Mouse (Mus musculus): ENCODE measurements around the gene Rab3b.
A peak's percentile ranks its signal among the peaks of the same experiment; 100 is the strongest.

Rab3b gene

GRCm38 (mm10) chr4:108878963-108879822 lies at the start of gene Rab3b:
Rab3b (plus strand) TSS chr4:108879063.
- DNase-seq (ENCODE audit: low spot score) = no peak

DNA sequence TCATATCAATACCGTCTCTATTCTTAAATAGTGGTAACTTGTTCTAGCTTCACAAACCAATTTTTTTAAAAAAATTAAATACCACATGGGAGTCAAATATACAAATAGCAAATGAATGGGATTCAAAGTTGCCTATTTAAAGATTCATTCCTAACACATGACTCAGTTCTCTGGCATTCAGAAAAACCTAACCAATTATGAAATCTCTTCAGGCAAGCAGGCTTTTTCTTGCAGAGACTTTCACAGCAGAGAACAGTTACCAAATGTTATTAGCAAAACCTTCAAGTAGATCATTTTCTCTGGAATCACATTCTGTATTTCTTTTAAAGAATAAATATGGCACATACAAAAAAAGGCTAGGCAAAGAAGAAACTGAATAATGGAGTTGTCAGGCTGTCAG lies 48.2 kb upstream of the Rab3b start:
- no peak for DNase-seq (ENCODE audit: low spot score)

GRCm38 (mm10) chr4:108832916-108833827 lies 45.7 kb upstream of the Rab3b start, which contains the start of gene Btf3l4:
Btf3l4 (minus strand) TSS chr4:108833614.
- DNase-seq (ENCODE audit: low spot score) = peak; percentile 88

GRCm38 (mm10) chr4:108833828-108834114 lies 45.1 kb upstream of the Rab3b start:
- DNase-seq (ENCODE audit: low spot score) = no peak

DNA sequence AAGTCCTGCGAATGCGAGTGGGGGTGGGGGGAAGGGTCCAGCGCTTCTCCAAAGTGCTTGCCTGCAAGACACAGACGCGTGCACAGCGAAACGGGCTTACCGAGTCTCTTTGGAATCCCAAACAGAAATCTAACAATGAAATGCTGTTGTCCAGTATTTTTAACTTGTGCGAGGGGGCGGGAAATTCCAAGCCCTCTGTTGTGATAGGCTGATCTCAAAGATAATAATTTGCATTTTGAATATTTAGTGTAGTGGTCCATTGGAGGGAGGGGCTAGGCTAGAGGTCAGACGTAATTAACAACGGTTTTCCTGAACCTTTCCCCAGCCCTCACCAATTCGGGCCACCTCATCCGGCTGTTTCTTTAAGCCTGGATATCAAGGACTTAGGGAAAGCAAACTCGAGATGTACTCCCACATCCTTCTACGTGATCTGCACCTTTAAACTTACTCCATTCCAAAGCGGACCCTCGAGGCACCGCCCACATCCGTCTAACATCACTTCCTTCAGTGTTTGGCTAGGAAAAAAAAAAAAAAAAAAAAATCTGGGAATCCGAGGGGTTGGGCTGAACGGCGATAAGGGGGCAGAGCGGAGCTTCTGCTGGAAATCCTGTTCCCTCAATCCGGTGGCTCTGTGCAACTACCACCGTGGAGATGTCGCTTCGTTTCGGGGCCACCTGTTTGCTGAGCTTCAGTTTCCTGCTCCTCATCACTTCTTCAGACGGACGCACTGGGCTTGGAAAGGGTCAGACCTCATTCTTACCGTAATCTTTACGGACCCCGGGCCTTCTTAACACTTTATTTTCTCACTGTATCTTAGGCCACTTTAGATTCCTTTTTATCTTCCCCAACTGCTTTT lies 44.5 kb upstream of the Rab3b start, which contains the start of gene Txndc12:
Gene Txndc12 (plus strand): TSS at position 487 of the 856 bp plus-strand sequence.
- DNase-seq (ENCODE audit: low spot score) = peak; percentile 86

DNA sequence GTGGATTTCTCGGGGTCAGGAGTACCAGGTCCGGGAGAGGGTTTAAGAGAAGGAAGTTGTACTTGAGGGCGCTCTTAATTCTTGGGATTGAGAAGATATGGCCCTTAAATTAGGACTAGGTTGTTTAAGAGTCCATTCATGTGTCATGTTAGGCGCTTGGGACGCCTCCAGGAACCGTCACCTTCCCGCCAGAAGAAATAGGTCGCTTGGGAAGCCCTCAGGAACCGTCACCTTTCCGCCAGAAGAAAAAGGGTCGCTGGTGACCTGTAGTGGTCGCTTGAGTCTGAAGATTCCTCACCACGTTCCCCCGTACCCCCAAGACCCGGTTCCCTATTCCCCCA lies 43.9 kb upstream of the Rab3b start:
- DNase-seq (ENCODE audit: low spot score) = peak; percentile 6

GRCm38 (mm10) chr4:108835496-108835895 lies 43.4 kb upstream of the Rab3b start:
- DNase-seq (ENCODE audit: low spot score) = peak; percentile 9

- no peak for DNase-seq (ENCODE audit: low spot score)
Observed at GRCm38 (mm10) chr4:108838031-108838430, 40.8 kb upstream of the Rab3b start.

- no peak for DNase-seq (ENCODE audit: low spot score)
Observed at GRCm38 (mm10) chr4:108841920-108842578, 36.8 kb upstream of the Rab3b start.

DNA sequence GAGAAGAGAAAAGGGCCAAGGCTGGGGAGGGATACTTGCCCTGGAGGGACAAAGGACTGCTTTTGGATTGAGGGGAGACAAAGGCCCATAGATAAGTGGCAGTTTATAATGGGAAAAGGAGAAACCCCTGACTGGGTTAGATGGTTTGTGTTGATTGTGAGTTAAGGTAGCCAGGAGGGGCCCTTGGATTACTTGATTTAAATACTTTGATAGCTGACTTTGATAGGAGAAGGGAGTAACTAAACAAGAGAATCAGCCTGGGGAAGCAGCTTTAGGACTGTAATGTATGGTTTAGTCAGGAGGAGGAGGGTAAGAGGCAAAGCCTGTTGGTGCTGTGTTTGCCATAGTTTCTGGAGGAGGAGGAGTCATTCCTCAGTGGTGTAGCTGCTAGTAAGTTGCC lies 35.5 kb upstream of the Rab3b start:
- no peak for DNase-seq (ENCODE audit: low spot score)

GRCm38 (mm10) chr4:108845824-108846569 lies 32.9 kb upstream of the Rab3b start:
- no peak for DNase-seq (ENCODE audit: low spot score)

DNA sequence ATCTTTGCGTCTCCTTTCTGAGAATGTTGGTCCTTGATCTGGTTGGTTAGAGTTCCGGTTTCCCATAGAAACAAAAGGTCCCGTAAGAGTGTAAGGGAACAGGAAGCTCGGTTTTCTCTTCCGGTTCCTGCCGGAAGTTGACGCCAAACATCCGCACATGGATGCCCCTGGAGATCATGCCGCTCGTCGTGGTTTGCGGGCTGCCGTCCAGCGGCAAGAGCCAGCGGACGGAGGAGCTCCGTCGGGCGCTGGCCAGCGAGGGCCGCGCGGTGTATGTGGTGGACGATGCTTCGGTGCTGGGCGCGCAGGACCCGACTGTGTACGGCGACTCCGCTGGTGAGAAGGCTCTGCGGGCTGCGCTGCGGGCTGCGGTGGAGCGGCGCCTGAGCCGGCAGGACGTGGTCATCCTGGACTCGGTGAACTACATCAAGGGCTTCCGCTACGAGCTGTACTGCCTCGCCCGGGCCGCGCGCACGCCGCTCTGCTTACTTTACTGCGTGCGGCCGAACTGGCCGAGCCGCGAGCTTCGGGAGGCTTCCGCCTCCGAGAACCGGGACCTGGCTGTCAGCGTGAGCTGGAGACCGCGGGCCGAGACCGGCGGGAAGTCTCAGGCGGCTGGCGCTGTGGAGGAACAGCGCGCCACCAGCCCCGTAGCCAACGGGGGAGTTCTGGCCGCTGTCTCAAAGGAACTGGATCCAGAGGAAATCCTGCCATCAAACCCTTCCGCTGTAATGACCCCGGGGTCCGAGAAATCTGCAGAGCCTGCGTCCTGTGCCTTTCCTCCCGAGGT lies 31.0 kb upstream of the Rab3b start, which contains the start of gene Kti12:
Gene Kti12 (plus strand): TSS at position 71 of the 790 bp plus-strand sequence.
- DNase-seq (ENCODE audit: low spot score) = peak; percentile 76

GRCm38 (mm10) chr4:108848505-108848848 lies 30.4 kb upstream of the Rab3b start, which contains the start of gene A730015C16Rik:
A730015C16Rik (minus strand) TSS chr4:108848619.
- DNase-seq (ENCODE audit: low spot score) = peak; percentile 14

- no peak for DNase-seq (ENCODE audit: low spot score)
Observed at GRCm38 (mm10) chr4:108866806-108867205, 12.1 kb upstream of the Rab3b start.

- DNase-seq (ENCODE audit: low spot score) = peak; percentile 75
Observed at GRCm38 (mm10) chr4:108869730-108870374, 9.0 kb upstream of the Rab3b start.

- DNase-seq (ENCODE audit: low spot score) = no peak
Observed at GRCm38 (mm10) chr4:108873746-108874145, 5.1 kb upstream of the Rab3b start.

DNA sequence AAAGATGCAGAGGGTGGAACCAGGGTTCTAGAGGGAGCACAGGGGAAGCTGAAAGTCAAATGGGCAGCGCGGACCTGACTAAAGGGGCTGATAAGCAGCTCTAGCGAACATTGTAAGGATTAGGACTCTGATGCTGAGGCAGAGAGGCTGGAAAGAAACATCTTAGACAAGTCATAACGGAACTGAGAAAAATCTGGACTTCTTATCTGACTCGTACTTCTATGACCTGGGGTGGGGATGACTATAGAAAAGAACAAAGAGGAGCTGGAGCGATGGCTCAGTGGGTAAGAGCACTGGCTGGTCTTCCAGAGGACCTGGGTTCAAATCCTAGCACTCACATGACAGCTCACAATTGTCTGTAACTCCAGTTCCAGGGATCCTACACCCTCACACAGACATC lies 962 bp upstream of the Rab3b start:
- no peak for DNase-seq (ENCODE audit: low spot score)

DNA sequence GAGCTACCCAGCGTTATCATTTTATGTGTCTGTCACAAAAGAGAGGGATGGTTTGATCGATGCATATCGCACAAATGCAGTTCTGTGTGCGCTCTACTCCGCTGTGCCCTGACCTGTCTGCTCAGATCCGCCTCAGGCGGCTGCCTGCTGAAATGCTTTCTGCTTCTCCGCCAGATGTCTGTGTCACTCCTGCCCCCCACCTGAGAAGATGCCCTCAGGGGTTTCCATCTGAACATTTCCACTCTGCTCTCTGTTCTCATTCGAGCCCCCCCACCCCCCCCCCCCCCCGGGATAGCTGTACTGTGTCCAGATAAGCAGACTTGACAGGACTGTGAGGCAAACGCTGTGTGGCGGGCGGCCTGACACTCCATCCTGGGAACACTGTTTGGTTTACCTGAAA lies 5.0 kb downstream of the Rab3b start:
- no peak for DNase-seq (ENCODE audit: low spot score)

- DNase-seq (ENCODE audit: low spot score) = no peak
Observed at GRCm38 (mm10) chr4:108887456-108887855, 8.6 kb downstream of the Rab3b start.
